Mouse (Mus musculus) megakaryocyte, embryonic 14.5 days (primary cell): ENCODE data around the gene Arid5b.

Experiments
- FLI1 ChIP-seq: IDR thresholded peaks from 2 replicates; pipeline ENCODE4 v1.6.1; 2012; ENCODE audit warnings: low read length, inconsistent platforms, mixed read lengths
- GATA1 ChIP-seq: IDR thresholded peaks from 3 replicates; pipeline ENCODE4 v1.6.1; 2012; ENCODE audit warnings: mixed read lengths, low read length, inconsistent platforms, borderline replicate concordance

- TF ChIP-seq GATA1 (no peak), FLI1 (no peak)
These were observed 79.1 kb downstream of the Arid5b start for GRCm38 (mm10) chr10:68199440-68199839.
